Mouse (Mus musculus): ENCODE measurements around the gene H2afy. TPM values are rescaled to one million over a fixed set of nuclear protein-coding genes. Genes with fewer than 3 reads are reported as not detected.

Gene H2afy
- polyA plus RNA-seq, 1 experiment from 2014 or later: 246 TPM

- Histone ChIP-seq H3K4me3 (ENCODE audit: low read depth, low read length) (no peak overlapping the region), H3K9me3 (ENCODE audit: control insufficient read depth, low read length) (no peaks in the 10 kb centered on the region), H3K27ac (replicated peaks; ENCODE audit: low read depth, low read length) (peak overlapping the region; percentile 69), H3K36me3 (ENCODE audit: control insufficient read depth, insufficient read depth, low read length) (no peaks in the 10 kb centered on the region), H3K9ac (ENCODE audit: low read depth, low read length) (no peak overlapping the region), H3K4me1 (ENCODE audit: control insufficient read depth, insufficient read depth, low read length) (peaks cover 40% of the 10 kb centered on the region), H3K4me2 (ENCODE audit: low read depth, low read length) (peak overlapping the region; percentile 36; the same call in 1 of the 2 replicates), H3K27me3 (replicated peaks; ENCODE audit: control insufficient read depth, insufficient read depth, low read length) (no peaks in the 10 kb centered on the region)
- ATAC-seq (ENCODE audit: low read depth): peak; percentile 45
- WGBS: 28% methylated on average over 3 of the region's 3 CpGs
- DNase-seq (ENCODE audit: low spot score): peak; percentile 74
These were observed 32.2 kb upstream of the H2afy start for GRCm38 (mm10) chr13:56168403-56168781.

GRCm38 (mm10) chr13:56167446-56168402 lies 31.6 kb upstream of the H2afy start:
- ATAC-seq (ENCODE audit: low read depth) (peak; percentile 67), DNase-seq (ENCODE audit: low spot score) (peak; percentile 83)
- H3K36me3 ChIP-seq (ENCODE audit: control insufficient read depth, insufficient read depth, low read length): no peaks in the 10 kb centered on the region
- H3K9me3 ChIP-seq (ENCODE audit: control insufficient read depth, low read length): no peaks in the 10 kb centered on the region
- peak overlapping the region; percentile 69 for H3K27ac ChIP-seq (replicated peaks; ENCODE audit: low read depth, low read length)
- no peak overlapping the region for H3K4me3 ChIP-seq (ENCODE audit: low read depth, low read length)
- H3K27me3 ChIP-seq (replicated peaks; ENCODE audit: control insufficient read depth, insufficient read depth, low read length): no peaks in the 10 kb centered on the region
- 25% methylated on average over 10 of the region's 14 CpGs for WGBS
- peak overlapping the region; percentile 36 for H3K4me2 ChIP-seq (ENCODE audit: low read depth, low read length)
- H3K4me1 ChIP-seq (ENCODE audit: control insufficient read depth, insufficient read depth, low read length): peaks cover 40% of the 10 kb centered on the region
- no peak overlapping the region for H3K9ac ChIP-seq (ENCODE audit: low read depth, low read length)

- H3K9me3 ChIP-seq (ENCODE audit: control insufficient read depth, low read length): no peaks in the 10 kb centered on the region
- WGBS: 76% methylated on average over 11 of the region's 11 CpGs
- no peak for ATAC-seq (ENCODE audit: low read depth)
- no peak overlapping the region for H3K4me3 ChIP-seq (ENCODE audit: low read depth, low read length)
- no peak overlapping the region for H3K9ac ChIP-seq (ENCODE audit: low read depth, low read length)
- H3K27me3 ChIP-seq (replicated peaks; ENCODE audit: control insufficient read depth, insufficient read depth, low read length): no peaks in the 10 kb centered on the region
- H3K36me3 ChIP-seq (ENCODE audit: control insufficient read depth, insufficient read depth, low read length): no peaks in the 10 kb centered on the region
- H3K4me2 ChIP-seq (ENCODE audit: low read depth, low read length): no peak overlapping the region
- DNase-seq (ENCODE audit: low spot score): no peak
- no peak overlapping the region for H3K27ac ChIP-seq (replicated peaks; ENCODE audit: low read depth, low read length)
- peaks cover 38% of the 10 kb centered on the region for H3K4me1 ChIP-seq (ENCODE audit: control insufficient read depth, insufficient read depth, low read length)
These were observed 29.4 kb upstream of the H2afy start for GRCm38 (mm10) chr13:56165561-56165960.

GRCm38 (mm10) chr13:56164372-56164771 lies 28.2 kb upstream of the H2afy start:
- Histone ChIP-seq H3K9ac (ENCODE audit: low read depth, low read length) (no peak overlapping the region), H3K4me1 (ENCODE audit: control insufficient read depth, insufficient read depth, low read length) (peaks cover 37% of the 10 kb centered on the region), H3K9me3 (ENCODE audit: control insufficient read depth, low read length) (no peaks in the 10 kb centered on the region), H3K36me3 (ENCODE audit: control insufficient read depth, insufficient read depth, low read length) (no peaks in the 10 kb centered on the region), H3K27ac (replicated peaks; ENCODE audit: low read depth, low read length) (peak overlapping the region; percentile 71), H3K4me3 (ENCODE audit: low read depth, low read length) (no peak overlapping the region), H3K27me3 (replicated peaks; ENCODE audit: control insufficient read depth, insufficient read depth, low read length) (no peaks in the 10 kb centered on the region), H3K4me2 (ENCODE audit: low read depth, low read length) (no peak overlapping the region)
- no peak for ATAC-seq (ENCODE audit: low read depth)
- DNase-seq (ENCODE audit: low spot score): no peak
- WGBS: 50% methylated on average over 3 of the region's 3 CpGs

GRCm38 (mm10) chr13:56163751-56164150 lies 27.6 kb upstream of the H2afy start:
- ATAC-seq (ENCODE audit: low read depth) (peak; percentile 68), DNase-seq (ENCODE audit: low spot score) (peak; percentile 94)
- Histone ChIP-seq H3K9me3 (ENCODE audit: control insufficient read depth, low read length) (no peaks in the 10 kb centered on the region), H3K4me3 (ENCODE audit: low read depth, low read length) (no peak overlapping the region), H3K4me2 (ENCODE audit: low read depth, low read length) (no peak overlapping the region), H3K4me1 (ENCODE audit: control insufficient read depth, insufficient read depth, low read length) (peaks cover 43% of the 10 kb centered on the region), H3K27ac (replicated peaks; ENCODE audit: low read depth, low read length) (peak overlapping the region; percentile 71; the same call in 1 of the 2 replicates), H3K36me3 (ENCODE audit: control insufficient read depth, insufficient read depth, low read length) (no peaks in the 10 kb centered on the region), H3K27me3 (replicated peaks; ENCODE audit: control insufficient read depth, insufficient read depth, low read length) (no peaks in the 10 kb centered on the region), H3K9ac (ENCODE audit: low read depth, low read length) (no peak overlapping the region)
- 29% methylated on average over 6 of the region's 6 CpGs for WGBS

- Histone ChIP-seq H3K27me3 (replicated peaks; ENCODE audit: control insufficient read depth, insufficient read depth, low read length) (no peaks in the 10 kb centered on the region), H3K4me2 (ENCODE audit: low read depth, low read length) (no peak overlapping the region), H3K9ac (ENCODE audit: low read depth, low read length) (no peak overlapping the region), H3K4me1 (ENCODE audit: control insufficient read depth, insufficient read depth, low read length) (peaks cover 37% of the 10 kb centered on the region), H3K27ac (replicated peaks; ENCODE audit: low read depth, low read length) (peak overlapping the region; percentile 50; the same call in 1 of the 2 replicates), H3K36me3 (ENCODE audit: control insufficient read depth, insufficient read depth, low read length) (no peaks in the 10 kb centered on the region), H3K4me3 (ENCODE audit: low read depth, low read length) (no peak overlapping the region), H3K9me3 (ENCODE audit: control insufficient read depth, low read length) (no peaks in the 10 kb centered on the region)
- ATAC-seq (ENCODE audit: low read depth) (no peak), DNase-seq (ENCODE audit: low spot score) (no peak)
- 80% methylated on average over 6 of the region's 6 CpGs for WGBS
These were observed 26.7 kb upstream of the H2afy start for GRCm38 (mm10) chr13:56162859-56163258.

GRCm38 (mm10) chr13:56159614-56160363 lies 23.6 kb upstream of the H2afy start:
- H3K4me3 ChIP-seq (ENCODE audit: low read depth, low read length): no peak overlapping the region
- 17% methylated on average over 15 of the region's 17 CpGs for WGBS
- no peak for DNase-seq (ENCODE audit: low spot score)
- H3K9me3 ChIP-seq (ENCODE audit: control insufficient read depth, low read length): no peaks in the 10 kb centered on the region
- H3K4me2 ChIP-seq (ENCODE audit: low read depth, low read length): no peak overlapping the region
- no peak for ATAC-seq (ENCODE audit: low read depth)
- no peak overlapping the region; the same call in 1 of the 2 replicates for H3K9ac ChIP-seq (ENCODE audit: low read depth, low read length)
- no peak overlapping the region for H3K27ac ChIP-seq (replicated peaks; ENCODE audit: low read depth, low read length)
- H3K4me1 ChIP-seq (ENCODE audit: control insufficient read depth, insufficient read depth, low read length): peaks cover 45% of the 10 kb centered on the region
- no peaks in the 10 kb centered on the region for H3K36me3 ChIP-seq (ENCODE audit: control insufficient read depth, insufficient read depth, low read length)
- no peaks in the 10 kb centered on the region for H3K27me3 ChIP-seq (replicated peaks; ENCODE audit: control insufficient read depth, insufficient read depth, low read length)

GRCm38 (mm10) chr13:56159016-56159601 lies 22.9 kb upstream of the H2afy start:
- H3K9ac ChIP-seq (ENCODE audit: low read depth, low read length): no peak overlapping the region
- H3K4me2 ChIP-seq (ENCODE audit: low read depth, low read length): no peak overlapping the region
- no peaks in the 10 kb centered on the region for H3K27me3 ChIP-seq (replicated peaks; ENCODE audit: control insufficient read depth, insufficient read depth, low read length)
- no peaks in the 10 kb centered on the region for H3K36me3 ChIP-seq (ENCODE audit: control insufficient read depth, insufficient read depth, low read length)
- DNase-seq (ENCODE audit: low spot score) (no peak), ATAC-seq (ENCODE audit: low read depth) (no peak)
- H3K27ac ChIP-seq (replicated peaks; ENCODE audit: low read depth, low read length): no peak overlapping the region
- 38% methylated on average over 14 of the region's 14 CpGs for WGBS
- H3K4me3 ChIP-seq (ENCODE audit: low read depth, low read length): no peak overlapping the region
- H3K9me3 ChIP-seq (ENCODE audit: control insufficient read depth, low read length): no peaks in the 10 kb centered on the region
- peaks cover 43% of the 10 kb centered on the region for H3K4me1 ChIP-seq (ENCODE audit: control insufficient read depth, insufficient read depth, low read length)
